Mouse (Mus musculus): ENCODE data around the gene Eftud2. TPM values are rescaled to one million over a fixed set of nuclear protein-coding genes. Genes with fewer than 3 reads are reported as not detected.

The Eftud2 gene
- polyA plus RNA-seq, 1 experiment from 2014 or later = 113 TPM

GRCm38 (mm10) chr11:102853760-102854159, 27.0 kb downstream of the Eftud2 start:
- no peak for ATAC-seq (ENCODE audit: low read depth)
- H3K9ac ChIP-seq (replicated peaks; ENCODE audit: low read depth, low read length) = no peak overlapping the region
- no peaks in the 10 kb centered on the region for H3K4me1 ChIP-seq (ENCODE audit: control insufficient read depth, insufficient read depth, low read length)
- no peak overlapping the region for H3K4me2 ChIP-seq (ENCODE audit: low read depth, low read length)
- no peaks in the 10 kb centered on the region for H3K27me3 ChIP-seq (ENCODE audit: control insufficient read depth, insufficient read depth, low read length)
- no peak overlapping the region for H3K27ac ChIP-seq (ENCODE audit: low read depth, low read length)
- H3K36me3 ChIP-seq (ENCODE audit: control insufficient read depth, insufficient read depth, low read length) = peaks cover 48% of the 10 kb centered on the region
- no peak overlapping the region for H3K4me3 ChIP-seq (ENCODE audit: low read depth, low read length)
- H3K9me3 ChIP-seq (ENCODE audit: control insufficient read depth, low read length) = no peaks in the 10 kb centered on the region

- WGBS = 79% methylated on average over 5 of the region's 5 CpGs
- no peak for ATAC-seq (ENCODE audit: low read depth)
- Histone ChIP-seq H3K4me2 (ENCODE audit: low read depth, low read length) (no peak overlapping the region), H3K27me3 (ENCODE audit: control insufficient read depth, insufficient read depth, low read length) (no peaks in the 10 kb centered on the region), H3K36me3 (ENCODE audit: control insufficient read depth, insufficient read depth, low read length) (peaks cover 56% of the 10 kb centered on the region), H3K9me3 (ENCODE audit: control insufficient read depth, low read length) (no peaks in the 10 kb centered on the region), H3K27ac (ENCODE audit: low read depth, low read length) (no peak overlapping the region), H3K4me3 (ENCODE audit: low read depth, low read length) (no peak overlapping the region), H3K4me1 (ENCODE audit: control insufficient read depth, insufficient read depth, low read length) (no peaks in the 10 kb centered on the region), H3K9ac (replicated peaks; ENCODE audit: low read depth, low read length) (no peak overlapping the region)
Measured at GRCm38 (mm10) chr11:102851883-102852282, 28.9 kb downstream of the Eftud2 start.

- Histone ChIP-seq H3K27ac (ENCODE audit: low read depth, low read length) (no peak overlapping the region), H3K36me3 (ENCODE audit: control insufficient read depth, insufficient read depth, low read length) (peaks cover 88% of the 10 kb centered on the region), H3K4me3 (ENCODE audit: low read depth, low read length) (no peak overlapping the region), H3K27me3 (ENCODE audit: control insufficient read depth, insufficient read depth, low read length) (no peaks in the 10 kb centered on the region), H3K4me2 (ENCODE audit: low read depth, low read length) (no peak overlapping the region), H3K9ac (replicated peaks; ENCODE audit: low read depth, low read length) (no peak overlapping the region), H3K9me3 (ENCODE audit: control insufficient read depth, low read length) (no peaks in the 10 kb centered on the region), H3K4me1 (ENCODE audit: control insufficient read depth, insufficient read depth, low read length) (no peaks in the 10 kb centered on the region)
- 89% methylated on average over 10 of the region's 10 CpGs for WGBS
- ATAC-seq (ENCODE audit: low read depth) = no peak
Measured at GRCm38 (mm10) chr11:102845926-102846325, 34.9 kb downstream of the Eftud2 start.

GRCm38 (mm10) chr11:102838616-102839150, 42.1 kb downstream of the Eftud2 start:
- Histone ChIP-seq H3K27me3 (ENCODE audit: control insufficient read depth, insufficient read depth, low read length) (no peaks in the 10 kb centered on the region), H3K4me2 (ENCODE audit: low read depth, low read length) (no peak overlapping the region), H3K36me3 (ENCODE audit: control insufficient read depth, insufficient read depth, low read length) (peaks cover 58% of the 10 kb centered on the region), H3K9ac (replicated peaks; ENCODE audit: low read depth, low read length) (no peak overlapping the region), H3K9me3 (ENCODE audit: control insufficient read depth, low read length) (no peaks in the 10 kb centered on the region), H3K4me3 (ENCODE audit: low read depth, low read length) (no peak overlapping the region), H3K27ac (ENCODE audit: low read depth, low read length) (no peak overlapping the region), H3K4me1 (ENCODE audit: control insufficient read depth, insufficient read depth, low read length) (no peaks in the 10 kb centered on the region)
- ATAC-seq (ENCODE audit: low read depth) = no peak
- WGBS = 95% methylated on average over 9 of the region's 9 CpGs

- Histone ChIP-seq H3K9me3 (ENCODE audit: control insufficient read depth, low read length) (no peaks in the 10 kb centered on the region), H3K4me3 (ENCODE audit: low read depth, low read length) (no peak overlapping the region), H3K36me3 (ENCODE audit: control insufficient read depth, insufficient read depth, low read length) (peaks cover 53% of the 10 kb centered on the region), H3K27ac (ENCODE audit: low read depth, low read length) (no peak overlapping the region), H3K9ac (replicated peaks; ENCODE audit: low read depth, low read length) (no peak overlapping the region), H3K4me1 (ENCODE audit: control insufficient read depth, insufficient read depth, low read length) (no peaks in the 10 kb centered on the region), H3K27me3 (ENCODE audit: control insufficient read depth, insufficient read depth, low read length) (no peaks in the 10 kb centered on the region), H3K4me2 (ENCODE audit: low read depth, low read length) (no peak overlapping the region)
- ATAC-seq (ENCODE audit: low read depth) = no peak
- 83% methylated on average over 2 of the region's 2 CpGs for WGBS
Measured at GRCm38 (mm10) chr11:102838126-102838525, 42.7 kb downstream of the Eftud2 start.

GRCm38 (mm10) chr11:102837385-102837784, 43.4 kb downstream of the Eftud2 start:
- Histone ChIP-seq H3K27me3 (ENCODE audit: control insufficient read depth, insufficient read depth, low read length) (no peaks in the 10 kb centered on the region), H3K27ac (ENCODE audit: low read depth, low read length) (no peak overlapping the region), H3K9me3 (ENCODE audit: control insufficient read depth, low read length) (no peaks in the 10 kb centered on the region), H3K4me2 (ENCODE audit: low read depth, low read length) (no peak overlapping the region), H3K9ac (replicated peaks; ENCODE audit: low read depth, low read length) (no peak overlapping the region), H3K4me3 (ENCODE audit: low read depth, low read length) (no peak overlapping the region), H3K36me3 (ENCODE audit: control insufficient read depth, insufficient read depth, low read length) (peaks cover 46% of the 10 kb centered on the region), H3K4me1 (ENCODE audit: control insufficient read depth, insufficient read depth, low read length) (no peaks in the 10 kb centered on the region)
- ATAC-seq (ENCODE audit: low read depth) = no peak
- 100% methylated on average over 1 of the region's 1 CpGs for whole genome bisulfite sequencing

- no peaks in the 10 kb centered on the region for H3K9me3 ChIP-seq (ENCODE audit: control insufficient read depth, low read length)
- H3K4me2 ChIP-seq (ENCODE audit: low read depth, low read length) = no peak overlapping the region
- no peak overlapping the region for H3K4me3 ChIP-seq (ENCODE audit: low read depth, low read length)
- ATAC-seq (ENCODE audit: low read depth) = no peak
- no peaks in the 10 kb centered on the region for H3K27me3 ChIP-seq (ENCODE audit: control insufficient read depth, insufficient read depth, low read length)
- no peak overlapping the region for H3K9ac ChIP-seq (replicated peaks; ENCODE audit: low read depth, low read length)
- H3K4me1 ChIP-seq (ENCODE audit: control insufficient read depth, insufficient read depth, low read length) = no peaks in the 10 kb centered on the region
- peaks cover 36% of the 10 kb centered on the region for H3K36me3 ChIP-seq (ENCODE audit: control insufficient read depth, insufficient read depth, low read length)
- 87% methylated on average over 9 of the region's 9 CpGs for WGBS
- no peak overlapping the region for H3K27ac ChIP-seq (ENCODE audit: low read depth, low read length)
Measured at GRCm38 (mm10) chr11:102836146-102836545, 44.6 kb downstream of the Eftud2 start.

GRCm38 (mm10) chr11:102835549-102835948, 45.2 kb downstream of the Eftud2 start, which contains the start of gene Higd1b:
Higd1b (plus strand) TSS chr11:102835849.
- Histone ChIP-seq H3K27ac (ENCODE audit: low read depth, low read length) (no peak within 1 kb of the TSS), H3K4me1 (ENCODE audit: control insufficient read depth, insufficient read depth, low read length) (no peaks in the 10 kb centered on the region), H3K27me3 (ENCODE audit: control insufficient read depth, insufficient read depth, low read length) (no peaks in the 10 kb centered on the region), H3K9me3 (ENCODE audit: control insufficient read depth, low read length) (no peaks in the 10 kb centered on the region), H3K4me3 (ENCODE audit: low read depth, low read length) (no peak within 1 kb of the TSS), H3K4me2 (ENCODE audit: low read depth, low read length) (no peak within 1 kb of the TSS), H3K9ac (replicated peaks; ENCODE audit: low read depth, low read length) (no peak within 1 kb of the TSS), H3K36me3 (ENCODE audit: control insufficient read depth, insufficient read depth, low read length) (peaks cover 35% of the 10 kb centered on the region)
- WGBS = 78% methylated on average over 4 of the region's 4 CpGs
- no peak for ATAC-seq (ENCODE audit: low read depth)

- Histone ChIP-seq H3K27ac (ENCODE audit: low read depth, low read length) (no peak overlapping the region), H3K4me3 (ENCODE audit: low read depth, low read length) (no peak overlapping the region), H3K9ac (replicated peaks; ENCODE audit: low read depth, low read length) (no peak overlapping the region), H3K27me3 (ENCODE audit: control insufficient read depth, insufficient read depth, low read length) (no peaks in the 10 kb centered on the region), H3K4me1 (ENCODE audit: control insufficient read depth, insufficient read depth, low read length) (no peaks in the 10 kb centered on the region), H3K9me3 (ENCODE audit: control insufficient read depth, low read length) (no peaks in the 10 kb centered on the region), H3K4me2 (ENCODE audit: low read depth, low read length) (no peak overlapping the region), H3K36me3 (ENCODE audit: control insufficient read depth, insufficient read depth, low read length) (peaks cover 23% of the 10 kb centered on the region)
- no peak for ATAC-seq (ENCODE audit: low read depth)
- WGBS = 74% methylated on average over 10 of the region's 10 CpGs
Measured at GRCm38 (mm10) chr11:102834219-102834618, 46.6 kb downstream of the Eftud2 start.

Measured in neural tube, embryonic 14.5 days (tissue).